Mouse (Mus musculus) frontal cortex, postnatal 36 days (tissue): Measurements from ENCODE around the gene Pyroxd2.
"Not testable (repeated sequence)": the region's sequence is repeated elsewhere in the genome, so short reads cannot be mapped to it uniquely, and the experiment has no call there.

ENCODE experiments used
- DNase-seq, 2 experiments: peaks; one replicate each; pipeline ENCODE4 v3.0.0; 2022; ENCODE audit warnings: low spot score in 2 of 2

Gene Pyroxd2

GRCm38 (mm10) chr19:42752363-42752931 lies at the start of gene Pyroxd2:
Gene Pyroxd2 (minus strand): TSS chr19:42752775.
- DNase-seq = peak; percentile 42 to 56

- no peak for DNase-seq
Measured at GRCm38 (mm10) chr19:42797866-42798265, 45.3 kb upstream of the Pyroxd2 start.

GRCm38 (mm10) chr19:42795801-42796200 lies 43.2 kb upstream of the Pyroxd2 start:
- DNase-seq = no peak

- DNase-seq = peak; percentile 93
Measured at GRCm38 (mm10) chr19:42794914-42795613, 42.5 kb upstream of the Pyroxd2 start.

GRCm38 (mm10) chr19:42788311-42788710 lies 35.7 kb upstream of the Pyroxd2 start:
- peak in 1 of 2 experiments; percentile 20 for DNase-seq

- DNase-seq = no peak
Measured at GRCm38 (mm10) chr19:42785562-42786220, 33.1 kb upstream of the Pyroxd2 start.

GRCm38 (mm10) chr19:42785129-42785528 lies 32.6 kb upstream of the Pyroxd2 start:
- DNase-seq = no peak

- DNase-seq = not testable (repeated sequence)
Measured at GRCm38 (mm10) chr19:42780156-42780538, 27.6 kb upstream of the Pyroxd2 start.

GRCm38 (mm10) chr19:42779531-42780155 lies 27.1 kb upstream of the Pyroxd2 start, which contains the start of gene Hps1:
Gene Hps1 (minus strand): TSS chr19:42779978.
- DNase-seq = peak; percentile 89 to 94

- DNase-seq = no peak
Measured at GRCm38 (mm10) chr19:42777801-42778200, 25.2 kb upstream of the Pyroxd2 start.

- no peak for DNase-seq
Measured at GRCm38 (mm10) chr19:42776813-42777212, 24.2 kb upstream of the Pyroxd2 start.

- DNase-seq = no peak
Measured at GRCm38 (mm10) chr19:42770141-42770872, 17.7 kb upstream of the Pyroxd2 start.

GRCm38 (mm10) chr19:42769648-42770047 lies 17.1 kb upstream of the Pyroxd2 start:
- DNase-seq = no peak

- no peak for DNase-seq
Measured at GRCm38 (mm10) chr19:42767361-42767760, 14.8 kb upstream of the Pyroxd2 start.

- DNase-seq = no peak
Measured at GRCm38 (mm10) chr19:42764398-42764797, 11.8 kb upstream of the Pyroxd2 start.

- no peak for DNase-seq
Measured at GRCm38 (mm10) chr19:42756671-42757070, 4.1 kb upstream of the Pyroxd2 start.

- no peak for DNase-seq
Measured at GRCm38 (mm10) chr19:42755148-42755870, 2.7 kb upstream of the Pyroxd2 start.

GRCm38 (mm10) chr19:42753141-42753917 lies 754 bp upstream of the Pyroxd2 start:
- DNase-seq = no peak

- DNase-seq = no peak
Measured at GRCm38 (mm10) chr19:42750196-42750595, 2.4 kb downstream of the Pyroxd2 start.

- no peak for DNase-seq
Measured at GRCm38 (mm10) chr19:42746702-42747101, 5.9 kb downstream of the Pyroxd2 start.
